ENCODE assay signal across 11 mouse cellular contexts in the genomic region with DNA sequence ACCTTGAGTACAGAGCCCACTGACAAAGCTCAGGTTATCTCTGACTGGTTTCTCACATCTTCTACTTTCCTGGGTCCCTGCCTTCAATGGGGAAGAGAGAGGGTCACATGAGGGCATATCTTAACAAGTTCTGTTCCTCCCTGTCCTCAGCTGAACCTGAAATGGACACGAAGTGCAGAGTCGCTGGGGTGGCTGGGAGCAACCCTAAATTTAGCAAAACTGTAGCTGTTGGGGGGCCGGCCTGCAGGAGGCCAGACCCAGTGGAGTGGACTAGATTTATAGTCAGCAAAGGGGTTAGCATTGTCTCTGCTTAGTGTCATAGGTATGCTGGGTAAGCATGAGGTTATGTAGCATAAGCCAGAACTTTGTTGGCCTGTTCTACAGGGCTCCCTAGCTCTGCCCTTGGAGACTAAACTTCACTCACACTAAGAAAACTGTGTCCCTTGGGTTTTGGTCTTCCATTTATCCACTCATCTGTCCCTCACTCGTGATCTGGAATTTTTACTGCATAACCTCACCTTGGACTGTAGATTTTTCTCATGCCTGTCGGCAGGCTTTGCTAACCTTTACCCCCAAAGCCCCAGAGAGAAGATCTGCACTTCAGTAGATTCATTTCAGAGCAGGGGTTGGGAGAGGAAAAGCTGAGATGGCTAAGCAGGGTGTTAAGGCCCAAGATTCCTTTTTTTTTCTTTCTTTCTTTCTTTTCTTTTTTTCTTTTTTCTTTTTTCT. TPM values are rescaled to one million over a fixed set of nuclear protein-coding genes. Genes with fewer than 3 reads are reported as not detected.
DNase-seq lines count a peak whose midpoint lies in the region; TF ChIP-seq lines count a peak whose summit lies in the region.
"Had no signal": no experiment of that assay in that cellular context is flagged by ENCODE, and none has a peak within 500 bp of the region (broad histone marks: within the 10 kb centered on the region; RNA-seq: fewer than 3 reads in every experiment).

No protein-coding gene starts in this region.

- no peak for TF ChIP-seq POLR2A in liver, adult 2 months (IDR thresholded peaks at IDR 0.05; ENCODE audit: extremely low read depth, insufficient read depth, low read length)
- no peak for TF ChIP-seq POLR2A in small intestine, adult 2 months (IDR thresholded peaks at IDR 0.05; ENCODE audit: low read depth, low read length)

- 31% methylated on average over 5 of the region's 5 CpGs for WGBS in liver, adult 2 months
- 50% methylated on average over 5 of the region's 5 CpGs for WGBS in small intestine, adult 2 months

- intact Hi-C loops in heart, postnatal 36 days (cut with DNase I) = no loop called here
- intact Hi-C loops in heart, postnatal 14 days (cut with DNase I) = no loop called here

- no peaks in the 10 kb centered on the region for H3K36me3 ChIP-seq in liver, adult 2 months (ENCODE audit: control insufficient read depth, insufficient read depth, low read length)
- H3K36me3 ChIP-seq in small intestine, adult 2 months (ENCODE audit: control insufficient read depth, insufficient read depth, low read length) = no peaks in the 10 kb centered on the region

- H3K79me2 ChIP-seq in liver, adult 2 months (ENCODE audit: control insufficient read depth, insufficient read depth, low read length) = peaks cover 40% of the 10 kb centered on the region

- H3K9ac ChIP-seq in liver, adult 2 months (ENCODE audit: low read depth, low read length) = no peak overlapping the region
- H3K9ac ChIP-seq: liver, embryonic 14.5 days had no signal

- H3K27me3 ChIP-seq in liver, adult 2 months (ENCODE audit: control insufficient read depth, insufficient read depth, low read length) = no peaks in the 10 kb centered on the region
- H3K27me3 ChIP-seq in small intestine, adult 2 months (ENCODE audit: control insufficient read depth, insufficient read depth, low read length) = no peaks in the 10 kb centered on the region

- peaks cover 29% of the 10 kb centered on the region for H3K4me1 ChIP-seq in liver, adult 2 months (ENCODE audit: control insufficient read depth, insufficient read depth, low read length)
- peaks cover 29% of the 10 kb centered on the region for H3K4me1 ChIP-seq in small intestine, adult 2 months (ENCODE audit: control insufficient read depth, insufficient read depth, insufficient read length, low read length)

- no peak overlapping the region for H3K4me3 ChIP-seq in liver, adult 2 months (ENCODE audit: insufficient read depth, low read depth, low read length)
- H3K4me3 ChIP-seq in small intestine, adult 2 months (ENCODE audit: low read depth, low read length) = no peak overlapping the region

- peak; percentile 60 to 69 for DNase-seq in heart, adult 18-20 months
- DNase-seq in heart, postnatal 36 days = no peak
- DNase-seq in liver, adult 2 months (ENCODE audit: extremely low read depth, low read depth, low spot score) = no peak
- DNase-seq in liver = no peak
- peak; percentile 31 to 37 for DNase-seq in heart, postnatal 14 days
- DNase-seq in urinary bladder, adult 18-20 months (ENCODE audit: low spot score in 2 of 2) = no peak
- DNase-seq in adrenal gland, postnatal 25 days = no peak
- DNase-seq: cerebellum, postnatal 10 days; thymus, postnatal 14 days had no signal

- TF ChIP-seq CTCF in liver, adult 2 months (IDR thresholded peaks at IDR 0.05; ENCODE audit: low read depth, low read length) = no peak
- TF ChIP-seq CTCF in small intestine, adult 2 months (IDR thresholded peaks at IDR 0.05; ENCODE audit: extremely low read depth, insufficient read length, insufficient replicate concordance, low read depth, low read length) = no peak

- H3K27ac ChIP-seq in liver, adult 2 months (replicated peaks; ENCODE audit: insufficient read depth, low read depth, low read length) = peak overlapping the region; percentile 64
- H3K27ac ChIP-seq in small intestine, adult 2 months (ENCODE audit: insufficient read depth, low read depth, low read length) = peak overlapping the region; percentile 83
- H3K27ac ChIP-seq: liver, embryonic 14.5 days had no signal

RNA-seq across cellular contexts. Expression of gene Cd34, which starts 54.1 kb away (rescaled TPM):
- total RNA-seq in heart, adult 18-20 months (2021) = 10 to 100 TPM; 76.1 to 78.5 TPM
- 100 to 1,000 TPM; 102 to 112 TPM for total RNA-seq in heart, postnatal 36 days (2021)
- total RNA-seq in liver, adult 2 months (2014; rRNA removed) = 1.7 and 2.4 TPM in 2 replicates
- polyA plus RNA-seq in liver, adult 2 months (2012; rRNA removed) = 0.40 and 0.72 TPM in 2 replicates
- total RNA-seq in heart, postnatal 14 days (2021) = 100 to 1,000 TPM; 187 to 190 TPM
- polyA plus RNA-seq in small intestine, adult 2 months (2012; rRNA removed) = 4.5 and 5.8 TPM in 2 replicates
- 43.8 and 51.0 TPM in 2 replicates for total RNA-seq in adrenal gland, postnatal 25 days (2021)

Comparison
In these comparisons a context has a peak if more than half of its experiments do, and no peak if none do; other contexts are left out.
1. DNase-seq: peak in heart, adult 18-20 months (2 of 2) and heart, postnatal 14 days (2 of 2); none in heart, postnatal 36 days (0 of 2), liver, adult 2 months (single experiment), liver (single experiment), urinary bladder, adult 18-20 months (0 of 2) and adrenal gland, postnatal 25 days (single experiment).
2. RNA of gene Cd34, which starts 54.1 kb away (total RNA-seq): 187 to 190 TPM in heart, postnatal 14 days, 102 to 112 TPM in heart, postnatal 36 days, 76.1 to 78.5 TPM in heart, adult 18-20 months and 43.8 to 51.0 TPM in adrenal gland, postnatal 25 days; 1.7 to 2.4 TPM in liver, adult 2 months; every median in the first group is over 10 times any median in the second.